Mouse (Mus musculus) G1E (cell line): Measurements from ENCODE around the gene Atp13a4. TPM values are rescaled to one million over a fixed set of nuclear protein-coding genes. Genes with fewer than 3 reads are reported as not detected.

Experiments used
- ATAC-seq: 2 replicates; pipeline ENCODE4 v1.8.0; 2016; ENCODE audit warnings: mild to moderate bottlenecking; ENCODE audit not compliant: insufficient number of reproducible peaks, poor library complexity, low FRiP score, severe bottlenecking; ENCODE audit errors: extremely low read depth
- DNase-seq: peaks from one replicate; pipeline ENCODE4 v3.0.0; 2012; ENCODE audit warnings: low spot score
- H3K27me3 ChIP-seq: 2 replicates; pipeline ENCODE4 v1.6.1; 2012; ENCODE audit warnings: mild to moderate bottlenecking, low read length, inconsistent platforms; ENCODE audit not compliant: insufficient read depth
- H3K36me3 ChIP-seq: replicated peaks from 2 replicates; pipeline ENCODE3; 2012; ENCODE audit warnings: mild to moderate bottlenecking, inconsistent platforms
- H3K4me1 ChIP-seq: 2 replicates; pipeline ENCODE4 v1.6.1; 2012; ENCODE audit warnings: low read depth, low read length, inconsistent platforms, mixed read lengths; ENCODE audit not compliant: insufficient read depth
- H3K4me3 ChIP-seq: 2 replicates; pipeline ENCODE4 v1.5.1; 2012; ENCODE audit warnings: low read depth, mild to moderate bottlenecking, inconsistent platforms, low read length, moderate library complexity, mixed read lengths
- H3K9me3 ChIP-seq: replicated peaks from 2 replicates; pipeline ENCODE4 v1.6.1; 2012; ENCODE audit warnings: inconsistent platforms
- CTCF ChIP-seq: IDR thresholded peaks from 2 replicates; pipeline ENCODE4 v1.5.1; 2012; ENCODE audit warnings: low read depth, low read length, inconsistent platforms, mixed read lengths
- GATA1 ChIP-seq: IDR thresholded peaks from 2 replicates; pipeline ENCODE4 v1.6.1; 2012; ENCODE audit warnings: borderline replicate concordance, low read length, inconsistent platforms, mixed read lengths
- GATA2 ChIP-seq: IDR thresholded peaks from 2 replicates; pipeline ENCODE4 v1.6.1; 2012; ENCODE audit warnings: low read depth, low read length, inconsistent platforms, borderline replicate concordance
- POLR2AphosphoS5 ChIP-seq: IDR thresholded peaks from 2 replicates; pipeline ENCODE4 v1.6.1; 2012; ENCODE audit warnings: low read depth, low read length, inconsistent platforms; ENCODE audit not compliant: insufficient replicate concordance
- TAL1 ChIP-seq: conservative IDR thresholded peaks from 2 replicates; pipeline ENCODE4 v1.6.1; 2012; ENCODE audit warnings: low read depth, low read length, inconsistent platforms, mixed read lengths
- polyA plus RNA-seq: library from polyadenylated mRNA; stranded (reverse); fragments of >175 nt; gene quantifications from 2 replicates; pipeline ENCODE4 v1.2.3, GENCODE M21; 2012
- total RNA-seq, 2 experiments: library from RNA; stranded (forward) in 1 of 2; stranded (reverse) in 1 of 2; fragments of 200-1000 nt in 1 of 2; fragments of >200 nt in 1 of 2; fragmentation: Nextera tagmentation in 1 of 2; gene quantifications; 2 replicates each; pipeline ENCODE4 v1.2.3; 2014 to 2017

The Atp13a4 gene
- total RNA-seq (2014; fragmentation: Nextera tagmentation) (not detected in 2 replicates), total RNA-seq (2017) (0.22 TPM in 1 of 2 replicates, not detected in the other), polyA plus RNA-seq (not detected in 2 replicates)

GRCm38 (mm10) chr16:29544829-29545228 lies at the start of gene Atp13a4:
Gene Atp13a4, minus strand, starts transcription at chr16:29544864.
- TF ChIP-seq CTCF (no peak), TAL1 (no peak), GATA1 (no peak), POLR2AphosphoS5 (no peak), GATA2 (no peak)
- no peaks in the 10 kb centered on the region for H3K4me1 ChIP-seq
- DNase-seq (no peak), ATAC-seq (no peak)
- H3K27me3 ChIP-seq = peaks cover 7% of the 10 kb centered on the region; the same call in 1 of the 2 replicates
- H3K9me3 ChIP-seq = no peaks in the 10 kb centered on the region
- no peaks in the 10 kb centered on the region for H3K36me3 ChIP-seq
- H3K4me3 ChIP-seq = no peak within 1 kb of the TSS

- TF ChIP-seq GATA2 (no peak), CTCF (no peak), GATA1 (no peak), POLR2AphosphoS5 (no peak), TAL1 (no peak)
- Histone ChIP-seq H3K36me3 (peaks cover 76% of the 10 kb centered on the region), H3K4me1 (no peaks in the 10 kb centered on the region), H3K4me3 (no peak overlapping the region), H3K9me3 (no peaks in the 10 kb centered on the region), H3K27me3 (no peaks in the 10 kb centered on the region)
- ATAC-seq = no peak
- no peak for DNase-seq
These were observed 47.5 kb upstream of the Atp13a4 start for GRCm38 (mm10) chr16:29592171-29592570.

- H3K4me3 ChIP-seq = peak overlapping the region; percentile 98
- peaks cover 6% of the 10 kb centered on the region; the same call in 1 of the 2 replicates for H3K27me3 ChIP-seq
- H3K4me1 ChIP-seq = peaks cover 8% of the 10 kb centered on the region
- ATAC-seq (no peak), DNase-seq (peak; percentile 3)
- TF ChIP-seq GATA1 = no peak
- no peak for TF ChIP-seq CTCF
- TF ChIP-seq TAL1 = no peak
- no peak for TF ChIP-seq GATA2
- no peak for TF ChIP-seq POLR2AphosphoS5
- H3K9me3 ChIP-seq = no peaks in the 10 kb centered on the region
- H3K36me3 ChIP-seq = peaks cover 8% of the 10 kb centered on the region
These were observed 35.1 kb upstream of the Atp13a4 start for GRCm38 (mm10) chr16:29579787-29580176.

GRCm38 (mm10) chr16:29579167-29579786 lies 34.6 kb upstream of the Atp13a4 start, which contains the start of gene Opa1:
Gene Opa1, plus strand, starts transcription at chr16:29579334.
- H3K36me3 ChIP-seq = peaks cover 5% of the 10 kb centered on the region
- ATAC-seq = peak; percentile 97
- peak; percentile 84 for DNase-seq
- H3K4me1 ChIP-seq = peaks cover 8% of the 10 kb centered on the region
- no peaks in the 10 kb centered on the region for H3K9me3 ChIP-seq
- H3K4me3 ChIP-seq = peak within 1 kb of the TSS; percentile 98
- H3K27me3 ChIP-seq = peaks cover 6% of the 10 kb centered on the region; the same call in 1 of the 2 replicates
- no peak for TF ChIP-seq TAL1
- TF ChIP-seq POLR2AphosphoS5 = no peak

- no peak for TF ChIP-seq TAL1
- TF ChIP-seq GATA1 = no peak
- TF ChIP-seq CTCF = no peak
- TF ChIP-seq POLR2AphosphoS5 = no peak
- TF ChIP-seq GATA2 = no peak
- Histone ChIP-seq H3K9me3 (no peaks in the 10 kb centered on the region), H3K36me3 (no peaks in the 10 kb centered on the region), H3K4me1 (peaks cover 4% of the 10 kb centered on the region), H3K27me3 (peaks cover 11% of the 10 kb centered on the region), H3K4me3 (no peak overlapping the region)
- ATAC-seq (no peak), DNase-seq (no peak)
These were observed 31.0 kb upstream of the Atp13a4 start for GRCm38 (mm10) chr16:29575620-29576019.

GRCm38 (mm10) chr16:29574013-29574412 lies 29.3 kb upstream of the Atp13a4 start:
- ATAC-seq = no peak
- Histone ChIP-seq H3K9me3 (no peaks in the 10 kb centered on the region), H3K27me3 (peaks cover 11% of the 10 kb centered on the region), H3K36me3 (no peaks in the 10 kb centered on the region), H3K4me1 (no peaks in the 10 kb centered on the region), H3K4me3 (no peak overlapping the region)
- TF ChIP-seq CTCF (no peak), TAL1 (no peak), GATA1 (no peak), GATA2 (no peak), POLR2AphosphoS5 (no peak)
- no peak for DNase-seq
